Mouse (Mus musculus) thymus, adult 2 months (tissue): ENCODE data around the gene Hist1h1b. TPM values are rescaled to one million over a fixed set of nuclear protein-coding genes. Genes with fewer than 3 reads are reported as not detected.

ENCODE experiments used
- DNase-seq: peaks from one replicate; pipeline ENCODE4 v3.0.0; 2021
- H3K27ac ChIP-seq: fragments of 200-500 bp; 2 replicates; pipeline ENCODE4 v1.5.1; 2012; ENCODE audit warnings: low read length, control low read depth; ENCODE audit not compliant: control insufficient read depth, insufficient read depth
- H3K27me3 ChIP-seq: fragments of 200-500 bp; 2 replicates; pipeline ENCODE4 v1.6.1; 2012; ENCODE audit warnings: mild to moderate bottlenecking, low read length, moderate library complexity, mixed read lengths; ENCODE audit not compliant: control insufficient read depth, insufficient read depth
- H3K36me3 ChIP-seq: fragments of 200-500 bp; 2 replicates; pipeline ENCODE4 v1.6.1; 2012; ENCODE audit warnings: mild to moderate bottlenecking, low read length, moderate library complexity; ENCODE audit not compliant: control insufficient read depth, insufficient read depth
- H3K4me1 ChIP-seq: fragments of 200-500 bp; replicated peaks from 2 replicates; pipeline ENCODE4 v1.6.1; 2012; ENCODE audit warnings: low read length; ENCODE audit not compliant: control insufficient read depth, insufficient read depth
- H3K4me3 ChIP-seq: fragments of 200-500 bp; 2 replicates; pipeline ENCODE4 v1.5.1; 2012; ENCODE audit warnings: mild to moderate bottlenecking, low read length, control low read depth, moderate library complexity; ENCODE audit not compliant: control insufficient read depth, insufficient read depth
- CTCF ChIP-seq: fragments of 200-500 bp; IDR thresholded peaks from 2 replicates; pipeline ENCODE4 v1.5.1; 2012; ENCODE audit warnings: mild to moderate bottlenecking, control low read depth, low read length, moderate library complexity, borderline replicate concordance; ENCODE audit not compliant: control insufficient read depth, poor library complexity, insufficient read depth; ENCODE audit errors: extremely low read depth
- POLR2A ChIP-seq: fragments of 200-500 bp; IDR thresholded peaks from 2 replicates; pipeline ENCODE4 v1.6.1; 2012; ENCODE audit warnings: mild to moderate bottlenecking, low read length, control low read depth, moderate library complexity; ENCODE audit not compliant: control insufficient read depth, poor library complexity, insufficient read depth; ENCODE audit errors: extremely low read depth
- WGBS: fragments of 180-500 bp; shearing (Covaris S2); methylation state at CpG from one replicate; pipeline ENCODE4 v1.1.7; 2018; 5-methylcytosine and 5-hydroxymethylcytosine counted together
- polyA plus RNA-seq: library from polyadenylated mRNA; depleted of rRNA; stranded (reverse); fragments of >200 nt; gene quantifications from 2 replicates; pipeline ENCODE4 v1.2.3, GENCODE M21; 2012; rRNA removed

Hist1h1b gene
- polyA plus RNA-seq, 1 experiment = 22.4 TPM

- Histone ChIP-seq H3K4me1 (peaks cover 6% of the 10 kb centered on the region; the same call in 1 of the 2 replicates), H3K27ac (peak overlapping the region; percentile 94), H3K36me3 (no peaks in the 10 kb centered on the region), H3K27me3 (no peaks in the 10 kb centered on the region), H3K4me3 (peak overlapping the region; percentile 45)
- 1% methylated on average over 21 of the region's 21 CpGs for WGBS
- peak; percentile 79 for DNase-seq
- TF ChIP-seq POLR2A (no peak), CTCF (no peak)
Measured at GRCm38 (mm10) chr13:21734010-21734905, 46.2 kb downstream of the Hist1h1b start.

DNA sequence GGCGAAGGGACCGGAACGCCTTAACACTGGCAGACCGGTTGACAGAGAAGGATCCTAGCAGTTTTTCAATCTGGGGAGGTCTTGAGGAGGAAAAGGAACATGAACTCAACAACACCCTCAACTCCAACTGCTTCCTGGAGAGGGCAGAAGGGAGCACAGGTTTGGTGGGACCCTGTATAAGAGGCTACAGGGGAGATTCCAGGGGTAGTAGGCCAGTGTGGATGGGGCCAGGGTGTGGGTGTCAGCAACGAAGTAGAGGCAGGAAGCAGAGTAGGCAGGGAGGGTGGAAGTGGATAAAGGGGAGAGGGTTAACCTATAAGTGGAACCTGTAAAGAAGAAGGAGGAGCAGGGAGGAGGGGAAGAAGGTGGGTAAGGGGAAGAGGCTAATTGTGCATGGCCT lies 47.0 kb downstream of the Hist1h1b start:
- H3K36me3 ChIP-seq = no peaks in the 10 kb centered on the region
- H3K4me3 ChIP-seq = no peak overlapping the region
- H3K27me3 ChIP-seq = no peaks in the 10 kb centered on the region
- no peak overlapping the region for H3K27ac ChIP-seq
- 84% methylated on average over 5 of the region's 5 CpGs for WGBS
- H3K4me1 ChIP-seq = peaks cover 6% of the 10 kb centered on the region; the same call in 1 of the 2 replicates
- peak; percentile 32 for DNase-seq
- TF ChIP-seq CTCF (no peak), POLR2A (no peak)

Other genes with a start within 250 kb of the Hist1h1b start
- 4.9 and 5.3 TPM in 2 replicates for gene Zkscan8, start 249.5 kb downstream of the Hist1h1b start, polyA plus RNA-seq
- gene Olfr1366, start 237.8 kb downstream of the Hist1h1b start, polyA plus RNA-seq = not detected in 2 replicates
- not detected in 2 replicates for gene Olfr1535, start 220.7 kb downstream of the Hist1h1b start, polyA plus RNA-seq
- not detected in 2 replicates for gene Olfr1364, start 198.9 kb downstream of the Hist1h1b start, polyA plus RNA-seq
- gene Olfr1362, start 166.6 kb downstream of the Hist1h1b start, polyA plus RNA-seq = not detected in 2 replicates
- gene Olfr11, start 138.1 kb downstream of the Hist1h1b start, polyA plus RNA-seq = not detected in 2 replicates
- gene Olfr1361, start 117.2 kb downstream of the Hist1h1b start, polyA plus RNA-seq = not detected in 2 replicates
- not detected in 2 replicates for gene Olfr1360, start 103.2 kb downstream of the Hist1h1b start, polyA plus RNA-seq
- not detected in 2 replicates for gene Olfr1359, start 82.5 kb downstream of the Hist1h1b start, polyA plus RNA-seq
- 118 and 183 TPM in 2 replicates for gene Hist1h2bl, start 64.5 kb downstream of the Hist1h1b start, polyA plus RNA-seq
- 227 and 343 TPM in 2 replicates for gene Hist1h2ai, start 64.2 kb downstream of the Hist1h1b start, polyA plus RNA-seq
- 670 and 733 TPM in 2 replicates for gene Hist1h3h, start 63.0 kb downstream of the Hist1h1b start, polyA plus RNA-seq
- gene Hist1h2bm, start 58.6 kb downstream of the Hist1h1b start, polyA plus RNA-seq = 76.1 and 110 TPM in 2 replicates
- gene Hist1h4j, start 45.6 kb downstream of the Hist1h1b start, polyA plus RNA-seq = 60.3 and 64.6 TPM in 2 replicates
- gene Hist1h4k, start 30.1 kb downstream of the Hist1h1b start, polyA plus RNA-seq = 257 and 302 TPM in 2 replicates
- 302 and 405 TPM in 2 replicates for gene Hist1h2ak, start 26.8 kb downstream of the Hist1h1b start, polyA plus RNA-seq
- gene Hist1h2bn, start 26.5 kb downstream of the Hist1h1b start, polyA plus RNA-seq = 213 and 218 TPM in 2 replicates
- 484 and 650 TPM in 2 replicates for gene Hist1h3i, start 2.7 kb upstream of the Hist1h1b start, polyA plus RNA-seq
- 183 and 223 TPM in 2 replicates for gene Hist1h2an, start 6.6 kb upstream of the Hist1h1b start, polyA plus RNA-seq
- 39.3 and 52.7 TPM in 2 replicates for gene Hist1h2bp, start 6.8 kb upstream of the Hist1h1b start, polyA plus RNA-seq
- 200 and 237 TPM in 2 replicates for gene Hist1h2bq, start 29.6 kb upstream of the Hist1h1b start, polyA plus RNA-seq
- not detected in 2 replicates for gene Hist1h2ao, start 29.8 kb upstream of the Hist1h1b start, polyA plus RNA-seq
- not detected in 2 replicates for gene Hist1h4m, start 31.1 kb upstream of the Hist1h1b start, polyA plus RNA-seq
- 292 and 309 TPM in 2 replicates for gene Hist1h4n, start 51.6 kb upstream of the Hist1h1b start, polyA plus RNA-seq
- 1,785 and 6,121 TPM in 2 replicates for gene Hist1h2ap, start 52.9 kb upstream of the Hist1h1b start, polyA plus RNA-seq
- 156 and 207 TPM in 2 replicates for gene Hist1h2br, start 53.1 kb upstream of the Hist1h1b start, polyA plus RNA-seq
- gene Zfp184, start 164.5 kb upstream of the Hist1h1b start, polyA plus RNA-seq = 1.1 and 1.6 TPM in 2 replicates
- 0.08 and 0.23 TPM in 2 replicates for gene Pom121l2, start 200.6 kb upstream of the Hist1h1b start, polyA plus RNA-seq
- 640 and 1,004 TPM in 2 replicates for gene Prss16, start 229.1 kb upstream of the Hist1h1b start, polyA plus RNA-seq